Mouse (Mus musculus): ENCODE results near the gene Phospho1. TPM values are rescaled to one million over a fixed set of nuclear protein-coding genes. Genes with fewer than 3 reads are reported as not detected.

The Phospho1 gene
- polyA plus RNA-seq, 1 experiment = 128 TPM

- peaks cover 12% of the 10 kb centered on the region; the same call in 1 of the 2 replicates for H3K4me1 ChIP-seq (ENCODE audit: control insufficient read depth, insufficient read depth, low read length)
- DNase-seq = no peak
- 90% methylated on average over 6 of the region's 6 CpGs for WGBS
- H3K4me3 ChIP-seq (replicated peaks; ENCODE audit: extremely low read depth, low read depth, low read length) = no peak overlapping the region
- TF ChIP-seq POLR2A (IDR thresholded peaks at IDR 0.05; ENCODE audit: borderline replicate concordance, extremely low read depth, low read depth, low read length) = no peak
- TF ChIP-seq CTCF (IDR thresholded peaks at IDR 0.05; ENCODE audit: insufficient read depth, low read length) = no peak
Measured at GRCm38 (mm10) chr11:95786511-95786910, 37.8 kb upstream of the Phospho1 start.

GRCm38 (mm10) chr11:95789451-95789891 is 34.8 kb upstream of the Phospho1 start:
- Histone ChIP-seq H3K4me3 (replicated peaks; ENCODE audit: extremely low read depth, low read depth, low read length) (no peak overlapping the region), H3K4me1 (ENCODE audit: control insufficient read depth, insufficient read depth, low read length) (peaks cover 17% of the 10 kb centered on the region; the same call in 1 of the 2 replicates)
- DNase-seq = no peak
- TF ChIP-seq CTCF (IDR thresholded peaks at IDR 0.05; ENCODE audit: insufficient read depth, low read length) = no peak
- no peak for TF ChIP-seq POLR2A (IDR thresholded peaks at IDR 0.05; ENCODE audit: borderline replicate concordance, extremely low read depth, low read depth, low read length)
- 41% methylated on average over 8 of the region's 8 CpGs for WGBS

GRCm38 (mm10) chr11:95791787-95792186 is 32.5 kb upstream of the Phospho1 start:
- WGBS = 90% methylated on average over 13 of the region's 13 CpGs
- TF ChIP-seq CTCF (IDR thresholded peaks at IDR 0.05; ENCODE audit: insufficient read depth, low read length) = no peak
- no peak for TF ChIP-seq POLR2A (IDR thresholded peaks at IDR 0.05; ENCODE audit: borderline replicate concordance, extremely low read depth, low read depth, low read length)
- DNase-seq = no peak
- H3K4me3 ChIP-seq (replicated peaks; ENCODE audit: extremely low read depth, low read depth, low read length) = no peak overlapping the region
- peaks cover 23% of the 10 kb centered on the region for H3K4me1 ChIP-seq (ENCODE audit: control insufficient read depth, insufficient read depth, low read length)

- Histone ChIP-seq H3K4me1 (ENCODE audit: control insufficient read depth, insufficient read depth, low read length) (peaks cover 23% of the 10 kb centered on the region), H3K4me3 (replicated peaks; ENCODE audit: extremely low read depth, low read depth, low read length) (no peak overlapping the region)
- no peak for DNase-seq
- 91% methylated on average over 8 of the region's 8 CpGs for WGBS
- TF ChIP-seq CTCF (IDR thresholded peaks at IDR 0.05; ENCODE audit: insufficient read depth, low read length) (no peak), POLR2A (IDR thresholded peaks at IDR 0.05; ENCODE audit: borderline replicate concordance, extremely low read depth, low read depth, low read length) (no peak)
Measured at GRCm38 (mm10) chr11:95792950-95793509, 31.3 kb upstream of the Phospho1 start.

GRCm38 (mm10) chr11:95794201-95794600 is 30.1 kb upstream of the Phospho1 start:
- WGBS = 38% methylated on average over 5 of the region's 5 CpGs
- no peak for DNase-seq
- Histone ChIP-seq H3K4me1 (ENCODE audit: control insufficient read depth, insufficient read depth, low read length) (peaks cover 20% of the 10 kb centered on the region), H3K4me3 (replicated peaks; ENCODE audit: extremely low read depth, low read depth, low read length) (no peak overlapping the region)
- TF ChIP-seq POLR2A (IDR thresholded peaks at IDR 0.05; ENCODE audit: borderline replicate concordance, extremely low read depth, low read depth, low read length) = no peak
- no peak for TF ChIP-seq CTCF (IDR thresholded peaks at IDR 0.05; ENCODE audit: insufficient read depth, low read length)

- no peak for DNase-seq
- H3K4me1 ChIP-seq (ENCODE audit: control insufficient read depth, insufficient read depth, low read length) = peaks cover 11% of the 10 kb centered on the region
- TF ChIP-seq CTCF (IDR thresholded peaks at IDR 0.05; ENCODE audit: insufficient read depth, low read length) = no peak
- TF ChIP-seq POLR2A (IDR thresholded peaks at IDR 0.05; ENCODE audit: borderline replicate concordance, extremely low read depth, low read depth, low read length) = no peak
Measured at GRCm38 (mm10) chr11:95795582-95795981, 28.7 kb upstream of the Phospho1 start.

GRCm38 (mm10) chr11:95805010-95805409 is 19.3 kb upstream of the Phospho1 start:
- WGBS = 64% methylated on average over 5 of the region's 5 CpGs
- no peak for TF ChIP-seq POLR2A (IDR thresholded peaks at IDR 0.05; ENCODE audit: borderline replicate concordance, extremely low read depth, low read depth, low read length)
- no peak for TF ChIP-seq CTCF (IDR thresholded peaks at IDR 0.05; ENCODE audit: insufficient read depth, low read length)
- DNase-seq = no peak
- Histone ChIP-seq H3K4me1 (ENCODE audit: control insufficient read depth, insufficient read depth, low read length) (peaks cover 2% of the 10 kb centered on the region; the same call in 1 of the 2 replicates), H3K4me3 (replicated peaks; ENCODE audit: extremely low read depth, low read depth, low read length) (no peak overlapping the region)

More at GRCm38 (mm10) chr11:95795582-95795981, 28.7 kb upstream of the Phospho1 start:
- H3K4me3 ChIP-seq (replicated peaks; ENCODE audit: extremely low read depth, low read depth, low read length) = no peak overlapping the region
- 32% methylated on average over 5 of the region's 5 CpGs for WGBS

- WGBS = 34% methylated on average over 3 of the region's 3 CpGs
- peaks cover 2% of the 10 kb centered on the region; the same call in 1 of the 2 replicates for H3K4me1 ChIP-seq (ENCODE audit: control insufficient read depth, insufficient read depth, low read length)
- no peak overlapping the region for H3K4me3 ChIP-seq (replicated peaks; ENCODE audit: extremely low read depth, low read depth, low read length)
- DNase-seq = no peak
- TF ChIP-seq POLR2A (IDR thresholded peaks at IDR 0.05; ENCODE audit: borderline replicate concordance, extremely low read depth, low read depth, low read length) (no peak), CTCF (IDR thresholded peaks at IDR 0.05; ENCODE audit: insufficient read depth, low read length) (no peak)
Measured at GRCm38 (mm10) chr11:95805527-95805926, 18.8 kb upstream of the Phospho1 start.

GRCm38 (mm10) chr11:95807884-95808283 is 16.4 kb upstream of the Phospho1 start:
- TF ChIP-seq POLR2A (IDR thresholded peaks at IDR 0.05; ENCODE audit: borderline replicate concordance, extremely low read depth, low read depth, low read length) = no peak
- TF ChIP-seq CTCF (IDR thresholded peaks at IDR 0.05; ENCODE audit: insufficient read depth, low read length) = no peak
- no peak for DNase-seq
- WGBS = 96% methylated on average over 5 of the region's 5 CpGs
- Histone ChIP-seq H3K4me1 (ENCODE audit: control insufficient read depth, insufficient read depth, low read length) (peaks cover 2% of the 10 kb centered on the region; the same call in 1 of the 2 replicates), H3K4me3 (replicated peaks; ENCODE audit: extremely low read depth, low read depth, low read length) (no peak overlapping the region)

- 26% methylated on average over 5 of the region's 5 CpGs for WGBS
- no peak for DNase-seq
- Histone ChIP-seq H3K4me1 (ENCODE audit: control insufficient read depth, insufficient read depth, low read length) (peaks cover 2% of the 10 kb centered on the region; the same call in 1 of the 2 replicates), H3K4me3 (replicated peaks; ENCODE audit: extremely low read depth, low read depth, low read length) (no peak overlapping the region)
- TF ChIP-seq CTCF (IDR thresholded peaks at IDR 0.05; ENCODE audit: insufficient read depth, low read length) (no peak), POLR2A (IDR thresholded peaks at IDR 0.05; ENCODE audit: borderline replicate concordance, extremely low read depth, low read depth, low read length) (no peak)
Measured at GRCm38 (mm10) chr11:95808448-95809011, 15.8 kb upstream of the Phospho1 start.

All from lung, adult 2 months (tissue).